Mouse (Mus musculus): ENCODE data around the gene Eaf1. TPM values are rescaled to one million over a fixed set of nuclear protein-coding genes. Genes with fewer than 3 reads are reported as not detected.

Gene Eaf1
- polyA plus RNA-seq, 1 experiment from 2014 or later: 24.9 TPM

- no peak for ATAC-seq (ENCODE audit: low FRiP score, low TSS enrichment)
- no peaks in the 10 kb centered on the region for H3K4me1 ChIP-seq (ENCODE audit: insufficient read depth, low read length)
- WGBS: 61% methylated on average over 4 of the region's 4 CpGs
Measured at GRCm38 (mm10) chr14:31469711-31470110, 24.5 kb upstream of the Eaf1 start.

GRCm38 (mm10) chr14:31472451-31473061 lies 21.6 kb upstream of the Eaf1 start:
- Histone ChIP-seq H3K27me3 (ENCODE audit: insufficient read depth, low read length) (no peaks in the 10 kb centered on the region), H3K4me1 (ENCODE audit: insufficient read depth, low read length) (no peaks in the 10 kb centered on the region), H3K9ac (replicated peaks; ENCODE audit: low read length) (no peak overlapping the region), H3K4me3 (ENCODE audit: low read length) (no peak overlapping the region), H3K36me3 (ENCODE audit: insufficient read depth, low read length) (0 out of 2 replicates have a peak, but pooled peaks cover 3% of the 10 kb centered on the region), H3K27ac (ENCODE audit: low read length) (no peak overlapping the region), H3K9me3 (ENCODE audit: low read length) (no peaks in the 10 kb centered on the region), H3K4me2 (replicated peaks; ENCODE audit: low read depth, low read length) (no peak overlapping the region)
- no peak for ATAC-seq (ENCODE audit: low FRiP score, low TSS enrichment)
- 8% methylated on average over 5 of the region's 5 CpGs for WGBS

More at GRCm38 (mm10) chr14:31469711-31470110, 24.5 kb upstream of the Eaf1 start:
- Histone ChIP-seq H3K9ac (replicated peaks; ENCODE audit: low read length) (no peak overlapping the region), H3K27me3 (ENCODE audit: insufficient read depth, low read length) (no peaks in the 10 kb centered on the region), H3K36me3 (ENCODE audit: insufficient read depth, low read length) (no peaks in the 10 kb centered on the region), H3K27ac (ENCODE audit: low read length) (no peak overlapping the region), H3K4me2 (replicated peaks; ENCODE audit: low read depth, low read length) (no peak overlapping the region), H3K4me3 (ENCODE audit: low read length) (no peak overlapping the region), H3K9me3 (ENCODE audit: low read length) (no peaks in the 10 kb centered on the region)

- WGBS: 80% methylated on average over 2 of the region's 2 CpGs
- no peaks in the 10 kb centered on the region for H3K4me1 ChIP-seq (ENCODE audit: insufficient read depth, low read length)
- H3K9ac ChIP-seq (replicated peaks; ENCODE audit: low read length): no peak overlapping the region
- ATAC-seq (ENCODE audit: low FRiP score, low TSS enrichment): no peak
- H3K36me3 ChIP-seq (ENCODE audit: insufficient read depth, low read length): peaks cover 3% of the 10 kb centered on the region; the same call in 1 of the 2 replicates
- no peaks in the 10 kb centered on the region for H3K9me3 ChIP-seq (ENCODE audit: low read length)
- no peak overlapping the region for H3K4me3 ChIP-seq (ENCODE audit: low read length)
- no peak overlapping the region for H3K27ac ChIP-seq (ENCODE audit: low read length)
- no peaks in the 10 kb centered on the region for H3K27me3 ChIP-seq (ENCODE audit: insufficient read depth, low read length)
- no peak overlapping the region for H3K4me2 ChIP-seq (replicated peaks; ENCODE audit: low read depth, low read length)
Measured at GRCm38 (mm10) chr14:31473297-31473696, 20.9 kb upstream of the Eaf1 start.

- Histone ChIP-seq H3K27me3 (ENCODE audit: insufficient read depth, low read length) (no peaks in the 10 kb centered on the region), H3K27ac (ENCODE audit: low read length) (no peak overlapping the region), H3K4me2 (replicated peaks; ENCODE audit: low read depth, low read length) (no peak overlapping the region), H3K9me3 (ENCODE audit: low read length) (no peaks in the 10 kb centered on the region), H3K4me3 (ENCODE audit: low read length) (no peak overlapping the region), H3K36me3 (ENCODE audit: insufficient read depth, low read length) (peaks cover 63% of the 10 kb centered on the region), H3K4me1 (ENCODE audit: insufficient read depth, low read length) (no peaks in the 10 kb centered on the region), H3K9ac (replicated peaks; ENCODE audit: low read length) (no peak overlapping the region)
- WGBS: 91% methylated on average over 5 of the region's 5 CpGs
- no peak for ATAC-seq (ENCODE audit: low FRiP score, low TSS enrichment)
Measured at GRCm38 (mm10) chr14:31482417-31482816, 11.8 kb upstream of the Eaf1 start.

- Histone ChIP-seq H3K9ac (replicated peaks; ENCODE audit: low read length) (no peak overlapping the region), H3K9me3 (ENCODE audit: low read length) (no peaks in the 10 kb centered on the region), H3K4me2 (replicated peaks; ENCODE audit: low read depth, low read length) (no peak overlapping the region), H3K27ac (ENCODE audit: low read length) (no peak overlapping the region), H3K27me3 (ENCODE audit: insufficient read depth, low read length) (no peaks in the 10 kb centered on the region), H3K4me3 (ENCODE audit: low read length) (no peak overlapping the region), H3K4me1 (ENCODE audit: insufficient read depth, low read length) (no peaks in the 10 kb centered on the region), H3K36me3 (ENCODE audit: insufficient read depth, low read length) (peaks cover 51% of the 10 kb centered on the region)
- WGBS: 81% methylated on average over 4 of the region's 4 CpGs
- no peak for ATAC-seq (ENCODE audit: low FRiP score, low TSS enrichment)
Measured at GRCm38 (mm10) chr14:31486465-31486864, 7.7 kb upstream of the Eaf1 start.

- no peaks in the 10 kb centered on the region for H3K9me3 ChIP-seq (ENCODE audit: low read length)
- no peaks in the 10 kb centered on the region for H3K4me1 ChIP-seq (ENCODE audit: insufficient read depth, low read length)
- peaks cover 42% of the 10 kb centered on the region for H3K36me3 ChIP-seq (ENCODE audit: insufficient read depth, low read length)
- no peak overlapping the region for H3K27ac ChIP-seq (ENCODE audit: low read length)
- WGBS: 93% methylated on average over 6 of the region's 6 CpGs
- H3K4me2 ChIP-seq (replicated peaks; ENCODE audit: low read depth, low read length): no peak overlapping the region
- H3K4me3 ChIP-seq (ENCODE audit: low read length): no peak overlapping the region
- H3K27me3 ChIP-seq (ENCODE audit: insufficient read depth, low read length): no peaks in the 10 kb centered on the region
- ATAC-seq (ENCODE audit: low FRiP score, low TSS enrichment): no peak
- no peak overlapping the region for H3K9ac ChIP-seq (replicated peaks; ENCODE audit: low read length)
Measured at GRCm38 (mm10) chr14:31488055-31488454, 6.1 kb upstream of the Eaf1 start.

- H3K4me3 ChIP-seq (ENCODE audit: low read length): peak overlapping the region; percentile 94
- ATAC-seq (ENCODE audit: low FRiP score, low TSS enrichment): no peak
- no peaks in the 10 kb centered on the region for H3K27me3 ChIP-seq (ENCODE audit: insufficient read depth, low read length)
- H3K9me3 ChIP-seq (ENCODE audit: low read length): no peaks in the 10 kb centered on the region
- no peak overlapping the region for H3K27ac ChIP-seq (ENCODE audit: low read length)
- peak overlapping the region; percentile 94 for H3K4me2 ChIP-seq (replicated peaks; ENCODE audit: low read depth, low read length)
- peaks cover 30% of the 10 kb centered on the region for H3K4me1 ChIP-seq (ENCODE audit: insufficient read depth, low read length)
- H3K36me3 ChIP-seq (ENCODE audit: insufficient read depth, low read length): peaks cover 14% of the 10 kb centered on the region; the same call in 1 of the 2 replicates
- WGBS: 15% methylated on average over 9 of the region's 9 CpGs
- H3K9ac ChIP-seq (replicated peaks; ENCODE audit: low read length): peak overlapping the region; percentile 94
Measured at GRCm38 (mm10) chr14:31493901-31494300, 298 bp upstream of the Eaf1 start.

- Histone ChIP-seq H3K27ac (ENCODE audit: low read length) (peak within 1 kb of the TSS; percentile 87), H3K36me3 (ENCODE audit: insufficient read depth, low read length) (peaks cover 15% of the 10 kb centered on the region; the same call in 1 of the 2 replicates), H3K4me3 (ENCODE audit: low read length) (peak within 1 kb of the TSS; percentile 94), H3K4me1 (ENCODE audit: insufficient read depth, low read length) (peaks cover 30% of the 10 kb centered on the region), H3K9ac (replicated peaks; ENCODE audit: low read length) (peak within 1 kb of the TSS; percentile 94), H3K27me3 (ENCODE audit: insufficient read depth, low read length) (no peaks in the 10 kb centered on the region), H3K9me3 (ENCODE audit: low read length) (no peaks in the 10 kb centered on the region), H3K4me2 (replicated peaks; ENCODE audit: low read depth, low read length) (peak within 1 kb of the TSS; percentile 94)
- WGBS: under 1% methylated on average over 49 of the region's 49 CpGs
- ATAC-seq (ENCODE audit: low FRiP score, low TSS enrichment): peak; percentile 95
Measured at GRCm38 (mm10) chr14:31494975-31495455, 816 bp downstream of the Eaf1 start, which contains the start of gene Mettl6. TSS of gene Mettl6 (minus strand) at chr14:31495040.

GRCm38 (mm10) chr14:31495538-31495937 lies 1.3 kb downstream of the Eaf1 start:
- WGBS: 2% methylated on average over 8 of the region's 8 CpGs
- peak overlapping the region; percentile 94 for H3K4me3 ChIP-seq (ENCODE audit: low read length)
- H3K4me2 ChIP-seq (replicated peaks; ENCODE audit: low read depth, low read length): peak overlapping the region; percentile 82
- H3K27me3 ChIP-seq (ENCODE audit: insufficient read depth, low read length): no peaks in the 10 kb centered on the region
- ATAC-seq (ENCODE audit: low FRiP score, low TSS enrichment): no peak
- peaks cover 18% of the 10 kb centered on the region; the same call in 1 of the 2 replicates for H3K36me3 ChIP-seq (ENCODE audit: insufficient read depth, low read length)
- H3K9ac ChIP-seq (replicated peaks; ENCODE audit: low read length): peak overlapping the region; percentile 94
- peak overlapping the region; percentile 87 for H3K27ac ChIP-seq (ENCODE audit: low read length)
- no peaks in the 10 kb centered on the region for H3K9me3 ChIP-seq (ENCODE audit: low read length)
- peaks cover 30% of the 10 kb centered on the region for H3K4me1 ChIP-seq (ENCODE audit: insufficient read depth, low read length)

- Histone ChIP-seq H3K36me3 (ENCODE audit: insufficient read depth, low read length) (peaks cover 21% of the 10 kb centered on the region; the same call in 1 of the 2 replicates), H3K27me3 (ENCODE audit: insufficient read depth, low read length) (no peaks in the 10 kb centered on the region), H3K4me2 (replicated peaks; ENCODE audit: low read depth, low read length) (peak overlapping the region; percentile 82), H3K9ac (replicated peaks; ENCODE audit: low read length) (peak overlapping the region; percentile 94), H3K4me3 (ENCODE audit: low read length) (peak overlapping the region; percentile 94), H3K9me3 (ENCODE audit: low read length) (no peaks in the 10 kb centered on the region), H3K4me1 (ENCODE audit: insufficient read depth, low read length) (peaks cover 30% of the 10 kb centered on the region), H3K27ac (ENCODE audit: low read length) (no peak overlapping the region)
- ATAC-seq (ENCODE audit: low FRiP score, low TSS enrichment): no peak
- WGBS: 25% methylated on average over 7 of the region's 7 CpGs
Measured at GRCm38 (mm10) chr14:31496241-31496646, 2.0 kb downstream of the Eaf1 start.
